Mouse (Mus musculus): Measurements from ENCODE around the gene Ilf3.

DNA sequence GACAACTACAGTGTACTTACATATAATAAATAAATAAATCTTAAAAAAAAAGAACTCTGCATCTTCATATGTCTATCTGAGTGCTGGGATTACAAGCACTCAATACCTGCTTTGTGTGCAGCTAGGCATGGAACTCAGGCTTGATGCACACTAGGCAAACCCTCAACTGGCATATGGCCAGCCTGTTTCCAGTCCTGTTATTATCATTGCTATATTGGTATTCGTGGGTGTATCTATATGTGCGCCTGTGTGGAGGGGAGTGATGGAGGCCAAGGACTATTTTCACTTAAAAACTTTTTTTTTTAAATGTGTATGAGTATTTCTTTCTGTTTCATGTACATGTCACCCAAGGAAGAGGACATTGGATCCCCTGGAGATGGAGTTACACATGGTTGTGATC, 66.7 kb downstream of the Ilf3 start:
- TF ChIP-seq CTCF (IDR thresholded peaks at IDR 0.05; ENCODE audit: control insufficient read depth, insufficient read depth, low read length) (no peak), POLR2A (IDR thresholded peaks at IDR 0.05; ENCODE audit: borderline replicate concordance, control insufficient read depth, low read depth, low read length) (no peak)
